In the genomic region with DNA sequence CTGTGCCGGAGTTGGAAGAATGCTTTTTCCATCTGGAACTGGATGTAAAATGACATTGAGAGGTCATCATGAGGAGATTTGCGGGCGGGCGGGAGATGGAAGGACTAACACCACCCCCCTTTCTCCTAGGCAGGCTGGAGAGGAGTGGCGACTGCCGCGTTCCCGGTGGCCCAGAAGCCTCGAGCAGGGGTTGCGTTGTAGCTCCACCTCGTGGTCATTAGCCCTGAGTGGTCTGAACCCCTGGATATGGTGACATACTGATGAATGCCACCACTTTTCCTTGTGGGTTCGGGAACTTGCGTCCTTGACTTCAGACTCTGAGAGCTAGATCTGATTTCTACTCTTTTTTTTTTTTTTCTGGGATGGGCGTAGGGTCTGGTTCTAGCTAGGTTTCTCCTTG, we compare ENCODE assay signal across 8 mouse cellular contexts. TPM values are rescaled to one million over a fixed set of nuclear protein-coding genes. Genes with fewer than 3 reads are reported as not detected.
A peak's percentile ranks its signal among the peaks of the same experiment; 100 is the strongest.
DNase-seq lines count a peak whose midpoint lies in the region; ATAC-seq and TF ChIP-seq lines count a peak whose summit lies in the region.

No protein-coding gene starts in this region.

- no peaks in the 10 kb centered on the region for H3K36me3 ChIP-seq in hindbrain, embryonic 14.5 days (replicated peaks; ENCODE audit: control insufficient read depth, insufficient read depth)

- intact Hi-C loops in gastrocnemius, adult 2 months (cut with DNase I), result loop anchor here (10.0 kb wide), 1 partner anchor 114 kb away; the partner anchor contains the start of genes Kif4 and Pdzd11

- H3K9me3 ChIP-seq in hindbrain, embryonic 14.5 days (ENCODE audit: control insufficient read depth, low read length), result 0 out of 2 replicates have a peak, but pooled peaks cover 7% of the 10 kb centered on the region

- DNase-seq in adrenal gland, adult 18-20 months (ENCODE audit: low spot score in 2 of 2), result peak; percentile 41 to 46
- DNase-seq in cerebellum, postnatal 4 days (ENCODE audit: low spot score in 2 of 2), result peak; percentile 29 to 47
- peak; percentile 74 for DNase-seq in gastrocnemius, adult 2 months
- DNase-seq in hindbrain, embryonic 14.5 days (ENCODE audit: low spot score), result peak; percentile 60
- DNase-seq in layer of hippocampus, postnatal 25 days (ENCODE audit: extremely low spot score in 1 of 2, low spot score in 1 of 2), result peak; percentile 37 to 68
- peak; percentile 73 for DNase-seq in lung, postnatal 14 days
- peak; percentile 71 for DNase-seq in retina, postnatal 1 day
- no peak for DNase-seq in spleen, adult 12 weeks (ENCODE audit: low spot score)

- no peaks in the 10 kb centered on the region for H3K27me3 ChIP-seq in hindbrain, embryonic 14.5 days (ENCODE audit: control insufficient read depth, insufficient read depth, low read length)

- 24% methylated on average over 14 of the region's 14 CpGs for WGBS in hindbrain, embryonic 14.5 days

- no peaks in the 10 kb centered on the region; the same call in 1 of the 2 replicates for H3K4me1 ChIP-seq in hindbrain, embryonic 14.5 days (replicated peaks; ENCODE audit: control insufficient read depth, insufficient read depth, low read length)

- TF ChIP-seq CTCF in gastrocnemius, adult 2 months (IDR thresholded peaks at IDR 0.05), result peak; percentile 72

- peak overlapping the region; percentile 64 for H3K4me3 ChIP-seq in gastrocnemius, adult 2 months
- H3K4me3 ChIP-seq in hindbrain, embryonic 14.5 days (replicated peaks; ENCODE audit: low read length), result peak overlapping the region; percentile 33

- H3K4me2 ChIP-seq in hindbrain, embryonic 14.5 days (replicated peaks), result peak overlapping the region; percentile 55

- H3K27ac ChIP-seq in gastrocnemius, adult 2 months, result no peak overlapping the region
- no peak overlapping the region for H3K27ac ChIP-seq in hindbrain, embryonic 14.5 days

- ATAC-seq in hindbrain, embryonic 14.5 days (ENCODE audit: low FRiP score), result peak; percentile 77; the same call in 1 of the 2 replicates

- H3K9ac ChIP-seq in hindbrain, embryonic 14.5 days, result peak overlapping the region; percentile 31; the same call in 1 of the 2 replicates

RNA-seq across cellular contexts. Expression of gene Gdpd2, which starts 9.2 kb away (rescaled TPM):
- under 1 TPM in 1 of 2 experiments, not detected in 1; 0.16 TPM for total RNA-seq in adrenal gland, adult 18-20 months (2021)
- not detected for total RNA-seq in gastrocnemius, adult 2 months (2021)
- polyA plus RNA-seq in hindbrain, embryonic 14.5 days (2014; fragmentation: Nextera tagmentation; extraction: Ambion mirVana), result 36.2 and 38.7 TPM in 2 replicates
- 10 to 100 TPM; 13.0 to 14.4 TPM for total RNA-seq in layer of hippocampus, postnatal 25 days (2021)

RNA-seq across cellular contexts. Expression of gene Dlg3, which starts 28.6 kb away (rescaled TPM):
- 10 to 100 TPM; 27.7 to 29.6 TPM for total RNA-seq in adrenal gland, adult 18-20 months (2021)
- 1 to 10 TPM; 1.7 to 2.0 TPM for total RNA-seq in gastrocnemius, adult 2 months (2021)
- polyA plus RNA-seq in hindbrain, embryonic 14.5 days (2014; fragmentation: Nextera tagmentation; extraction: Ambion mirVana), result 9.8 and 12.1 TPM in 2 replicates
- 100 to 1,000 TPM; 156 to 162 TPM for total RNA-seq in layer of hippocampus, postnatal 25 days (2021)

Comparison
In these comparisons a context has a peak if more than half of its experiments do, and no peak if none do; other contexts are left out.
1. RNA of gene Gdpd2, which starts 9.2 kb away (total RNA-seq): 13.0 to 14.4 TPM in layer of hippocampus, postnatal 25 days; 0.16 TPM in adrenal gland, adult 18-20 months and not detected in gastrocnemius, adult 2 months; every median in the first group is over 10 times any median in the second.
2. RNA of gene Dlg3, which starts 28.6 kb away (total RNA-seq): 156 to 162 TPM in layer of hippocampus, postnatal 25 days and 27.7 to 29.6 TPM in adrenal gland, adult 18-20 months; 1.7 to 2.0 TPM in gastrocnemius, adult 2 months; every median in the first group is over 4 times any median in the second.